Mouse (Mus musculus): ENCODE results near the gene Glipr1.
"Not testable (repeated sequence)": the region's sequence is repeated elsewhere in the genome, so short reads cannot be mapped to it uniquely, and the experiment has no call there.

Gene Glipr1

DNA sequence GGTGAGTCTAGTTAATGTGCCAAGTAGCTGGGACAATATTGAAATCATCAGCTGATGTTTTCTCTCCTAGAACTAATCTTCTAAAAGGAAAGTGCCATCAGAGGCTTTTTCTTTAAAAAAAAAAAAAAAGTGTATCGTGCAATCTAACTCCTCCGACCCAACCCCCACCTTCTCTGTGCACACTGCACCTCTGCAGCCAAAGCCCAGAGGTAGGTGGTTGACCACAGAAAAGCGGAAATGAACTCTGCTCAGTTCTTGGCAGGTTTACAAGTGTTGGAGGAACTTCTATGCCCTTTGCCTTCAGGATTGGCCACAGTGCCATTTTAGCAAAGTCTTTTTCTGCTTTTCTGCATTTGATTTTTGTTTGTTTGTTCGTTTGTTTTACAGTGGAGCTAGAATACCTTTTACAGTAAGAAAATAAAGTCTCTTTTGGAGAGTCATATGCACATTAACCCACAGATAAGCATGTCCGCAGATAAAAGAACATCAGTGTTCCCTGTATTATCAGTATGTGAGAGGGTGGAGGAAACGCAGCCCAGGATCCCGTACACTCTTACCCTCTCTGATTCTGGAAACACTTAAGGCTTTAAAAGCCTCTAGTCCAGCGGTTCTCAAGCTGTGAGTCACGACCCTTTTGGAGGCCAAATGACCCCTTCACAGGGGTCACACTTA lies at the start of gene Glipr1:
TSS of gene Glipr1 (minus strand) at position 88 of the 672 bp plus-strand sequence.
- peak; percentile 16 to 27 for DNase-seq (ENCODE audit: low spot score in 2 of 2)

DNA sequence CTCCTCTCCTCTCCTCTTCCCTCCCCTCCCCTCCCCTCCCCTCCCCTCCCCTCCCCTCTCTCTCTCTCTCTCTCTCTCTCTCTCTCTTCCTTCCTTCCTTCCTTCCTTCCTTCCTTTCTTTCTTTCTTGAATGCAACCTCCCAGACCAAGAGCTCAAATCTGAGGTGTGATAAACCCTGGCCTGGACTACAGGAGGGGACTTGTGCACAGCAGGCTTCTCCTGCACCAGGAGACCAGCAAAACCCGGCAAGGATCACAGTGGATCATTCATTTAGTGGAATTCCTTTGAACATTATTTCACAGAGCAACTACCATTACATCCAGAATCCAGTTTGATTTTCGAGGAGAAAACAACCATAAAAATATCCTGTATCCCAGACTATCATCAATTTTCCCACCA lies 49.5 kb upstream of the Glipr1 start:
- DNase-seq (ENCODE audit: low spot score in 2 of 2) = not testable (repeated sequence)

DNA sequence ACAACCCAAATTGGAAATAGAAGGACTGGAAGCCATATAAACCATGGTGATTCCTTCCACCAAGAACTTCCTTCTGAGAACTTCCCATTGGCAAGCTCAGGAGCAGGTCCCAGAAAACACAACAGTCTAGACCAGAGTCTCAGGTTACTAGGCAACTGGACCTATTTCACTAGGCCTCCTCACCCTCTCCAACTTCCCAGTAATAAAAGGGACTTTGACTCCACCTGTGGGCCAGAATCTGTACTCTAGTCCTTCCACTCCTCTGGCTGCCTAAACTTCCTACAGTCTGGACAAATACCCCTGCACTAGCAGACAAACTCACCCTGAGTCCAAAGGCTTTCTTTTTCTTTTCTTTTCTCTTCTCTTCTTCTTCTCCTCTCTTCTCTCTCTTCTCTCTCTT lies 48.8 kb upstream of the Glipr1 start:
- DNase-seq (ENCODE audit: low spot score in 2 of 2) = no peak

DNA sequence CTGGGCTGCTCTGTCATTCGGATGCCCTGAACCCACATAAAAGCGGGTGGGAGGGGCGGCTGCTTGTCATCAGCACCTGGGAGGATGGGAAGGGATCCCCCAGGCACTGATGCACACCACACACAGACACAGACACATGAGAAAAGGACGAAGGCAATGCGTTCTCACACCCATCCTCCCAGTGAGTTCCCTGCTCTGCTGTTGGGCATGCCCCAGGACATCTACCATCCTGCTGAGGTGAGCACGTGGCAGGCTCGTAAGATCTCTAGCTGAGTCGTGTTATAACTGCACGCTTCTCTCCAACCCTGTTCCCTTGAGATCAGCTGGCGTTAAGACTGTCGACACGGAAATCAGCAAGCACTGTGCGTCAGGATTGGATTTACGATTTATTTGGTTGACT lies 41.9 kb upstream of the Glipr1 start:
- DNase-seq (ENCODE audit: low spot score in 2 of 2) = not testable (repeated sequence)

DNA sequence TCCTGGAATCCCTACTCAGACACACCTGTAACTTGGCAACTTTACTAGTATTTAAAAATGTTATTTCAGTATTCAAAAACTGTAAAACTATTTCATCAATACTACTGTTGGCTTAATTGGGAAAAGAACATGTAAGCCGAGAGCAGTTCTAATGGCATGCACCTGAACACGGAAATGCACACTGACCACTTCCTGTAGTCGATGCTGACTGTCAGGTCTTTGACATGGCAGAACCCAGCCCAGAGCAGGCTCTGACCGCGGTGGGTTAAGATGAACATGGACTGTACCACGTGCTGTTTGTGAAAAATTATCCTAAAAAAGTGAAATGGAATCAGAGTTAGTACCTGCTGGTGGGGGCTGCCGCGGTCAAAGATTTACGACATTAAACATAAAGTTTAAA lies 41.1 kb upstream of the Glipr1 start:
- not testable (repeated sequence) for DNase-seq (ENCODE audit: low spot score in 2 of 2)

DNA sequence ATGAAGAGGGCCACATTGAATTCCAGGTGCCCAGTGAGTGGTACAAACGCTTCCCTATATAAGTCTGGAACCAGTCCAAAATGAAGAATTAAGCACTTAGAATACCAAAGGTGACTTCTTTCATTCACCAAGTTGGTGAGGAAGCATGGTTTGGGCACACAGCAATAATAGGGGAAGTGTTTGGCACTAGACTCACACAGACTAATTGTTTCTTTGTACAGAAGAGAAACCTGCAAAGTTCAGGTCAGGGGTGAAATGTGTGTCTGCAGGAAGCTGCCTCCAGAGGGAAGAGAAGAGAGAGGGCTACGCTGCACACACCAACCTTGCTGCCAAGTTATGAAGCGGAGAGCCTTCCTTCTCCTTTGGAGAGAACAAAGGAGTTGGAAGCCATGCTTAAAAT lies 26.3 kb upstream of the Glipr1 start:
- DNase-seq (ENCODE audit: low spot score in 2 of 2) = not testable (repeated sequence)

DNA sequence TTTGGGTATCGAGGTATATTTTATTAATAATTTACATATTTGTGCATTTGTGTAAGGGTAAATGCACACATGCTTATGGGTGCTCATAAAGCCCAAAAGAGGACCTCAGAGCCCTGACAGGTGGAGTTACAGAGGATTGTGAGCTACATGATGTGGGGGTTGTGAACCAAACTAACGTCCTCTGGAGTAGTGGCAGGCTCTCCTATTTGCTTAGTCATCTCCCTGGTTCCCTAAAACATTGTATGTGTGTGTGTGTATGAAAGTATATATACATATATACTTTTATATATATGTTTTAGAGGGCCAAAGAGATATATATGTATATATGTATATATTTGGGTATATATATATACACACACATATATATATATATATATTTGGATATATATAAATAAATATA lies 21.2 kb upstream of the Glipr1 start:
- DNase-seq (ENCODE audit: low spot score in 2 of 2) = no peak

DNA sequence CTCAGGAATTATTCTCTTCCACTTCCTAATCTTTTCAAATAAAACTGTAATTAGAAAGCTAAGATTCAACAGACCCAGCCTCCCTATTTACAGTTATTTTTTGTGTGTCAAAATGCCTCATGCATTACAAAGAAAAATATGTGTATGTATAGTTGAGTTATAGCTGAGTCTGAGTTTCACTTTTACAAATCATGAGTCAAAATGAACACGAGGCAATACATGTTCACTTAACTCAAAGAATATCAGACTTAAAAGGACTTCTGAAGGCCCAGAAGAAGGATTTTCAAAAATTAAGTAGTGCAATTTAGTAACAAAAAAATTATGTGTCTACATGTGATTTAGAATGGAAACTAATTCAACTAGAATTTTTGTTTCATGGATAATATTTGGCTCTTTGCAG lies 7.1 kb upstream of the Glipr1 start:
- DNase-seq (ENCODE audit: low spot score in 2 of 2) = not testable (repeated sequence)

DNA sequence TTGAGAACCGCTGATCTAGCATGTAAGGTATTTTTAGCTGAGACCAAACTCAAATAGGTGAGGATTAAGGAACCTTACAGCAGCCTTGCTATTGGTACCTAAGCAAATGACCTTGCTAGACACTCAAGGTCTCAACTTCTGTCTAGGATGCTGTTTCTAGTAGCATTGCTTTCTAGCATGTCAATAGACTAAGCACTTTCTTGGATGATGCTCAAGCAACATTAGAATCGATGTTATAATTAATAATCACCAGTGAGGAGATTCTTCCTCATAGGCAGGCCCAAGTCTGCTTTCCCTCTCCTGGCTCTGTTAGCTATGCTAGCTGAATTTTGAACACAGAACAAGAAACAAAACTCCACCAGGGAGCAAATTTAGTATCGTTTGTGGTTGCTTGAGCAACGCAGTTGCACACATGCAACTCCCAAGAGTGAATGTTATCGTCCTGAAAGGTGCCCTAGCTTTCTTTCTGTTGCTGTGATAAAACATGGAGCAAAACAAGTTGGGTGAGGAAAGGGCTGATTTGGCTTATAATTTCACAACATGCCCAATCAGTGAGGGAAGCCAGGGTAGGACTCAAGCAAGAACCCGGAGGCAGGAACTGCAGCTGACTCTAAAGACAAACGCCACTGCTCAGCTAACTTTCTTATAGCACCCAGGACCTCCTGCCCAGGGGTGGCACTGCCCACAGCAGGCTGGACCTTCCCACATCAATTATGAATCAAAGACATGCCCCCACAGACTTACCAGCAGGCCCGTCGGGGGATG lies 493 bp downstream of the Glipr1 start:
- DNase-seq (ENCODE audit: low spot score in 2 of 2) = no peak

DNA sequence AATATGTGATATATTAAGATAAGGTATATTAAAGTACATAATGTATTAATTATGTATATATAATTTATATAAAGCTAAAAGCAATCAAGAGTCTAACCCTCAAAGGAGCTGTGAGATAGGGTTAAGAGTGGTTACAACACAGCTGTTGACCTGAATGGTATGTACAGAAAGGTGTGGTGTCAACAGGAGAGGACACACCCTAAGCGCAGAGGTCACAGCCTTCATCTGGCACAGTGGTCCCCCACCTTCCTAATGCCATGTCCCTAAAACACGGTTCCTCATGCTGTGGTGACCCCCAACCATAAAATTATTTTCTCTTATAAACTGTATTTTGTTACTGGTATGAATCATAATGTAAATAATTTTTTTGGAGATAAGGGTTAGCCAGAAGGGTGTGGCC lies 1.1 kb downstream of the Glipr1 start:
- no peak for DNase-seq (ENCODE audit: low spot score in 2 of 2)

DNA sequence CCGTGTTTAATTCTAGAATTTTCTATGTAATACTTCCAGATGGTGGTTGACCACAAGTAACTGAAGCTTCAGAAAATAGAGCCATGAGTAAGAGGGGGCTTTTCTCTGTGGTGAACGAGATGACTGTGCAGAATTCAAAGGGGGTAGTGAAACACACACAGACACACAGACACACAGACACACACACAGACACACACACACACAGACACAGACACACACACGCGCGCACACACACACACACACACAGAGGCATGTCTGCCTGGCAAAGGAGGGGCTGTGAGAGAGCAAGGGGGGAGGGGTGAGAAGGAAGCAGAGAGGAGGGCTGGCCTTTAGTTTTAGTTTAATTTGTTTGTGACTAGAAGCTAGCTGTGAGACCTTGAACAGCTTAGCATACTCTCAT lies 1.9 kb downstream of the Glipr1 start:
- DNase-seq (ENCODE audit: low spot score in 2 of 2) = no peak

DNA sequence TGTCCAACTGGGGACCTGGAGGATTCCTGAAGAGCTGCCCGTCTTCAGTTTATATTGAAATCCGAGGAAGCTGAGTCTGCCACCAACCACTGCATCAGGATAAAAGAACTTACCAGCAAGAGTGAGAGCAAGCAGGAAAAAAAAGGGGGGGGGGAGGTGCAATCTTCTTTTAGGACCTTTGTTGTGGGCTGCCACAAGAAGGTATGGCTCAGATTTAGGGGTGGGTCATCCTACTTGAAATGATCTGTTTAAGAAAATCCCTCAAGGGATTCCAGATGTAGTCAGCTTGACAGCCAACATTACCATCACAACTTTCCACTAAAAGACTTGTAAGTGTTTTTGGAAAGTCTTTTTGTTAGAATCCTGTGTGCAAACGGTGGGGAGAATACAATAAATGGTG lies 2.7 kb downstream of the Glipr1 start:
- DNase-seq (ENCODE audit: low spot score in 2 of 2) = no peak

DNA sequence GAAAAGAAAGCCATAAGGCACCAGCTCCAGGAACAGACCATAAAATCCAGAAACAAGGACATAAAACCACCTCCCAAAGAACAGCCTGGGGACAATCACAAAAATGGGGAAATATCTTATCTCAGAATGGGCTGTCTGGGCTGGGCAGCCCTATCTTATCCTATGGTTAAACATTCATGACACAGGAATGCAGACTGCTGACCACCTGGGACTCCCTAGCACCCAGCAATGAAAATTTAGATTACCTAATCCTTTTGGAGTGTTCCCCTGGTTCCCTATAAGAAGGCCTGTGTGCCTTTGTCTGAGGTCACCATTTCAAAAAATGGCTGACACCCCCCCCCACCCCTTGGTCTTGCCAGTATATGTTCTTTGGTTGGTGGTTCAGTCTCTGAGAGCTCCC lies 4.8 kb downstream of the Glipr1 start:
- DNase-seq (ENCODE audit: low spot score in 2 of 2) = no peak

DNA sequence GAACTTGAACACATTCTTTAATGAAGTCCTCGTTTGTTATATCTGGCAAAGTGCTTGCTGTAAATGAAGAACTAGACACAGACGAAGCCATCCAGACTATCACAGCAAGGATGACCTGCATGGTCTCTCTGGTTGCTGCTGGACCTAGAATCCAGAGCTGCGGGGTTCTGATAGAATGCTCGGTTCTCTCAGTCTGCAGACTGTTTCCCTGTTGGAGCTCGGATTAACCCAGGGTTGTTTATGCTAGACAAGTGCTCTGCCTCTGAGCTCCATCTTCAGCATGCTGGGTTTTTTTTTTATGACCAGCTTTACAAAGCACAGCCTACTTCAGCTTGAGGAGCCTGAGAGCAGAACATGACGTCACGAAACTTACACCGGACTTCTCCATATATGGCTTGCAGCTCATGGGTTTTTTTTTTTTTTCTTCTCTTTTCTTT lies 5.5 kb downstream of the Glipr1 start:
- DNase-seq (ENCODE audit: low spot score in 2 of 2) = peak in 1 of 2 experiments; percentile 23

DNA sequence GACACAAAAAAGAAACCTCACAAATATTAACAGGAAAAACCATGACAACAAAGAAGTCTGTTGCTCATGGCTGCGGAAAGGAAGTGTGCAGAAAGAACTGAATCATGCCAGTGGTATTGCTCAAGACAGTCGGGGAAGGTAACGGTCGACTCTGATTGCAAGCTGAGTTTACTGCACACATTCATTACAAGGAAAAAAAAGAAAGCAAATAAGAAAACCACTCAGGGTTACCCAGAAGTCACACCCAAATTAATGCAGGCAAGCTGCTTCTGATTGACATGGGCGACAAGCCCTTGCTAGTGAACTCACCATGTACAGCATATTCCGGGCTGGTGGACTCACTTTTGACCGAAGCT lies 5.9 kb downstream of the Glipr1 start:
- no peak for DNase-seq (ENCODE audit: low spot score in 2 of 2)

DNA sequence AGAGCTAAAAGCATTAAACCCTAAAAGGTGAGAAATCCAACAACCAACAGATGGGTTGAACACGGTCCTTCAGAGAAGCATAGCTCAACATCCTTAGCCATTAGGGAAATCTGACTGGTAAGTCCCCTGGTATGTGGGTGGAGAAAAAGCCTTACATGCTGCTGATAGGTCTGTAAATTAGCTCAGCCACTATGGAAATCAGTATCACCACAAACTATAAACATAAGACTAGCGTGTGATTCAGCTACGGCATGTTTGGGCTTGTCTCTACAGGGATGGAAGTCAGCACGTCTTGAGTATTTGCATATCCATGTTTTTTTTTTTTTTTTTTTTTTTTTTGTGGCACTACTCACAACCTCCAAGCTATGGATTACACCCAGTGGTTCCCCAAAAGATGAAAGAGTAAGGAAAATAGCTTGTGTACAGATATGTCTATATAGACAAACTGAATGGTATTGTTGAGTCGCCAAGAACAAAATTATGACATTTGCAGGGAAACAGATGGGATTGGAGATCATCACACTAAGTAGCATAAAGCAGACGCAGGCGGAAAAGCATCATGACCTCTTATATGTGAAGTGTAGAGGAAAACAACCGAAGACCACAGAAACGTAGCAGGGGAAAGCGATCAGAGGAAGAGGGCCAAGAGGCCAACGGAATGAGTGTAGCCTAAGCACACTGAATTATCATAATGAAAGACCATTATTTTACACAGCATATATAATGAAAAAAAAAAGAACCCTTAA lies 6.5 kb downstream of the Glipr1 start:
- no peak for DNase-seq (ENCODE audit: low spot score in 2 of 2)

DNA sequence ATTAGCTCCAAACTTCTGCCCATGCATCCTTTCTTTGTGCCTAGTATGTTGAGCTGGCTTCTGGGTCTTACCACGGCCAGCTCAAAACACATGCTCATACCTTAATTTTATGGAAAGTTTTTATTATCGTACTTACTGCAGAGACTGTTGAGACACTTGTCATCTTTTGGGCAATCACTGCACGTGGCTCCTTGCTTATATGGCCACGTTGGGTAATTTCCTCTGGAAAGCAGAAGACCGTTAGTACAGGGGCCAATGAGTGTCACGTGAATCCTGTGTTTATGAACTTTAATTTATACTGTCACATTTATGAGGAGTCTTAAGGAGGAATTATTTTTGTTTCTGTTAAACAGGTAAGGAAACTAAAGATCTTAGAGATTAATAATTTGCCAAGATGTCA lies 16.0 kb downstream of the Glipr1 start:
- no peak for DNase-seq (ENCODE audit: low spot score in 2 of 2)

DNA sequence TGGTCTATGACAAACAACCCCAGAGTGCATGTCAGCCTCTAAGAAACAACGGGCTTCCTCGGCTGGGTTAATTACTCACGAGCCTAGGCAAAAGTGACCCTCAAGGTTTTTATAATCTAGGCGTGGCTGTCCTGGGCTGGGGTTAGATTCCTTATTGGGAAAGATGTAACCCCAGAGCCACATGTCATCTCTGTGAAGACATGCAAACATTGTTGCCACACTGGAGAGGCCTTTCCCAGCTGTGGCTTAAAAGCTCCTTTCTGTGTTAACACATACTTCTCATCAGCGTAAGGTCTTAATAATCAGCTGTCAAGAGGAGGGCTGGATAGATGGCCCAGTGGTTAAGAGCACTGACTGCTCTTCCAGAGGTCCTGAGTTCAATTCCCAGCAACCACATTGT lies 19.4 kb downstream of the Glipr1 start:
- DNase-seq (ENCODE audit: low spot score in 2 of 2) = no peak

DNA sequence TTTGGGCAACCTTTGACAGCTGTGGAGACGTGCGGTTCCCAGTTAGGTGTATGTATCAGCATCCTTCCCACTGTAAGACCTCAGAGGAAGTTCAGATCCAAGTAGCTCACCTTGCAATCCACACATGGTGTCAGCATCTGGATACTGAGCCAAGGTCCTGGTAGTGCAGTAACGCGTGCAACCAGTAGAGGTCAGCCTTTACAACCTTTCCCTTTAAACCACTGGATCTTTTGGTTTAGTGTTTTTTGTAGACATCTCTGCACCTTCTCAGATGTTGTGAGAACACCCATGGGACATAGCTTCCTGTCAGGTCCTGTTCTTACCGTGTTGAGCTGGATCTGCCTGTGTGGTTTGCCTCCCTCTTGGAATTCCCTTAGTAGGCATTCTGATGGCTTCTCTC lies 24.8 kb downstream of the Glipr1 start:
- DNase-seq (ENCODE audit: low spot score in 2 of 2) = peak; percentile 20 to 43

DNA sequence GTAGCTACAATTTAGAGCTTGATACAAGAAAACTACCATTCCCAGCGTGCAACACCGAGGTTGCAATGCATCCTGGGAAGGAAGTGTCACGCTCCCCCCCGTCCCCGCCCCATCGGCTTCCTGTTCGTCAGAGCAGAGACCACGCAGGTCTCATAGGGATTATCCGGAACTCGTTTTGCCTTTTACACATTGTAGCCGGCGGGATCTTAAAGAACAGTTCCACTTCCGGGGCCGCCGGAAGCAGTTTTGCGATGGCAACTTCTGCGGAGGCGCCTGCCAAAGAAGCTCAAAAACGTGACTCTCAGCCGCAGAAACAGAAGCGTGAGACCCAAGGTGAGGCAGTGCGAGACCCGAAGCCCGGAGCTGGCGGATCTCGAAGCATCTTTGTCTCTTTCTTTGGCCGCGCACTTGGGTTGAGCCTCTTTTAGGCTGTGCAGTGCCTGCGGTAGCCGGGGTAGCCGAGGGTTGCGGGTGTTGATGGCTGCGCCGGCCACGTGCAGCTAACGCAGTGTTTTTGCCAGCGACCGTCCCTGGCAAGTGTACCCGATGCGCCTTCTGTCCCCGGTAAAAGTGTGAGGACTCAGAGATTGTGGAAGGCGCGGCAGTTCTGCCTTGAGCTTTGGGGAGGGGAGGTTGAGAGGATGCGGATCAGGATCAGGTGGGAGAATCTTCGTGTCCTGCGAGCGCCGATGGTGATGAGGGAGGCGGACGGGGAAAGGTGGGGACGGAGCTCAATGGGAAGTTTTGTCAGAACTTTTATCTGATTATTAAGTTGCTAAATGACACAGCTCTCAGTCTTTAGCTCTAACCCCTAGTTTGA lies 29.7 kb downstream of the Glipr1 start, which contains the start of gene Krr1:
TSS of gene Krr1 (plus strand) at position 123 of the 820 bp plus-strand sequence.
- peak; percentile 80 to 84 for DNase-seq (ENCODE audit: low spot score in 2 of 2)

DNA sequence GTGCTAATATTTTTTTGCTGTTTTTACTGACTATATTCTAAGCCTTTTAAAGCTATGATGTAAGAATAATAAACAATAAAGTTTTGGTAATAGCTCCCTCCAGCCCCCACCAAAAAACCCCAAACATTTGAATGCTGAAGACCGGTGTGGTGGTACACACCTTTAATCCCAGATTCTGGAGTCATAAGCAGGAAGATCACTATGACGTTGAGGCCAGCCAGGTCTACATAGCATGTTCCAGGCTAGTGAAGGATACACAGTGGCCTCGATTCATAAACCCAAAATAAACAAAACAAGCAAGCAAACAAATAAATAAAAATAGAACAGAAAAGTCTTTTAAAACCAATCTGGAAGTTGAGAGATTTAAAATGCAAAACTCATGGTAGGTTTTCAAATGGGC lies 30.5 kb downstream of the Glipr1 start:
- no peak for DNase-seq (ENCODE audit: low spot score in 2 of 2)

DNA sequence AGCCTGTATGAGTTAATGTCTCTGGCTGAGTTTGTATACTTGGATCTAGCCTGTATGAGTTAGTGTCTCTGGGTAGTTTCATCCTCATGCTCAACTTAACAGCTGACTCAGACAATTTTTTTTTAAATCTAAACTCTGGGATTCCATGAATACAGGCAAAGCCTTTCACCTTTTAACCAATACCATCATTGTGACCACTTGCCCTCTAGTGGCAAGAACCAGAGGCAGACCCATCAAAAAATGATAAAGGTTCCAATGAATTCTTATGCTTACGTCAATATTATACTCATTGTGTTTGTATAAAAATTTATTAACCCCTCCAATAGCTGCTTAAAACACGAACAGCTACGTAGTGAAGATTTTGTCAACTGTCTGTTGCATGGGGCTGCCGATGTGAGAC lies 36.0 kb downstream of the Glipr1 start:
- no peak for DNase-seq (ENCODE audit: low spot score in 2 of 2)

Measured in thymus, postnatal 10 days (tissue).